Mouse (Mus musculus) kidney, adult 2 months (tissue): ENCODE measurements around the gene Btnl10. TPM values are rescaled to one million over a fixed set of nuclear protein-coding genes. Genes with fewer than 3 reads are reported as not detected.
"Not testable (repeated sequence)": the region's sequence is repeated elsewhere in the genome, so short reads cannot be mapped to it uniquely, and the experiment has no call there.

Experiments used
- DNase-seq: peaks from one replicate; pipeline ENCODE4 v3.0.0; 2021
- H3K27ac ChIP-seq: fragments of 200-500 bp; 2 replicates; pipeline ENCODE4 v1.5.1; 2012; ENCODE audit warnings: low read depth, low read length, control low read depth, inconsistent platforms; ENCODE audit not compliant: insufficient read depth
- H3K27me3 ChIP-seq: fragments of 200-500 bp; replicated peaks from 2 replicates; pipeline ENCODE4 v1.6.1; 2012; ENCODE audit warnings: mild to moderate bottlenecking, moderate library complexity, low read length, inconsistent platforms; ENCODE audit not compliant: control insufficient read depth, insufficient read depth
- H3K36me3 ChIP-seq: fragments of 200-500 bp; 2 replicates; pipeline ENCODE4 v1.6.1; 2012; ENCODE audit warnings: mild to moderate bottlenecking, moderate library complexity, low read length, inconsistent platforms; ENCODE audit not compliant: control insufficient read depth, insufficient read depth
- H3K4me1 ChIP-seq: fragments of 200-500 bp; 2 replicates; pipeline ENCODE4 v1.6.1; 2011; ENCODE audit warnings: low read length; ENCODE audit not compliant: control insufficient read depth, insufficient read depth
- H3K4me3 ChIP-seq: fragments of 200-500 bp; 2 replicates; pipeline ENCODE4 v1.5.1; 2011; ENCODE audit warnings: mild to moderate bottlenecking, low read depth, low read length, control low read depth; ENCODE audit not compliant: insufficient read depth
- CTCF ChIP-seq: fragments of 200-500 bp; conservative IDR thresholded peaks from 2 replicates; pipeline ENCODE4 v1.5.1; 2011; ENCODE audit warnings: low read depth, mild to moderate bottlenecking, control low read depth, low read length, moderate library complexity, mixed read lengths; ENCODE audit not compliant: insufficient read depth, insufficient read length
- POLR2A ChIP-seq: fragments of 200-500 bp; IDR thresholded peaks from one replicate; pipeline ENCODE4 v1.6.1; 2011; ENCODE audit warnings: low read depth, low read length, control low read depth
- WGBS: fragments of 180-500 bp; shearing (Covaris S2); methylation state at CpG from one replicate; pipeline ENCODE4 v1.1.7; 2018; 5-methylcytosine and 5-hydroxymethylcytosine counted together
- polyA plus RNA-seq: library from polyadenylated mRNA; depleted of rRNA; stranded (reverse); fragments of >200 nt; gene quantifications from 2 replicates; pipeline ENCODE4 v1.2.3, GENCODE M21; 2012

The Btnl10 gene
- polyA plus RNA-seq, 1 experiment, result 0.27 TPM

- Histone ChIP-seq H3K4me1 (peaks cover 5% of the 10 kb centered on the region; the same call in 1 of the 2 replicates), H3K27ac (no peak overlapping the region), H3K4me3 (peak overlapping the region; percentile 63), H3K36me3 (no peaks in the 10 kb centered on the region), H3K27me3 (no peaks in the 10 kb centered on the region; the same call in 1 of the 2 replicates)
- 16% methylated on average over 23 of the region's 23 CpGs for WGBS
- TF ChIP-seq POLR2A (no peak), CTCF (no peak)
- DNase-seq, result no peak
Measured at GRCm38 (mm10) chr11:58947798-58948528, 30.3 kb downstream of the Btnl10 start.

GRCm38 (mm10) chr11:58948542-58949479 lies 31.1 kb downstream of the Btnl10 start, which contains the start of gene Hist3h2ba:
TSS of gene Hist3h2ba (plus strand) at chr11:58948920.
- WGBS, result under 1% methylated on average over 48 of the region's 48 CpGs
- Histone ChIP-seq H3K27ac (no peak within 1 kb of the TSS), H3K4me1 (peaks cover 8% of the 10 kb centered on the region; the same call in 1 of the 2 replicates), H3K27me3 (no peaks in the 10 kb centered on the region; the same call in 1 of the 2 replicates), H3K4me3 (peak within 1 kb of the TSS; percentile 63), H3K36me3 (no peaks in the 10 kb centered on the region)
- peak; percentile 15 for TF ChIP-seq POLR2A
- no peak for TF ChIP-seq CTCF
- DNase-seq, result peak; percentile 84

- Histone ChIP-seq H3K4me3 (no peak overlapping the region), H3K27ac (no peak overlapping the region), H3K36me3 (no peaks in the 10 kb centered on the region), H3K4me1 (peaks cover 8% of the 10 kb centered on the region; the same call in 1 of the 2 replicates), H3K27me3 (no peaks in the 10 kb centered on the region; the same call in 1 of the 2 replicates)
- no peak for DNase-seq
- no peak for TF ChIP-seq POLR2A
- TF ChIP-seq CTCF, result no peak
- WGBS, result 37% methylated on average over 20 of the region's 20 CpGs
Measured at GRCm38 (mm10) chr11:58949480-58950431, 32.0 kb downstream of the Btnl10 start.

- no peak overlapping the region for H3K27ac ChIP-seq
- 83% methylated on average over 5 of the region's 5 CpGs for WGBS
- H3K27me3 ChIP-seq, result no peaks in the 10 kb centered on the region; the same call in 1 of the 2 replicates
- no peaks in the 10 kb centered on the region for H3K36me3 ChIP-seq
- no peak for TF ChIP-seq CTCF
- H3K4me1 ChIP-seq, result peaks cover 12% of the 10 kb centered on the region; the same call in 1 of the 2 replicates
- H3K4me3 ChIP-seq, result no peak overlapping the region
- DNase-seq, result no peak
Measured at GRCm38 (mm10) chr11:58951210-58951609, 33.5 kb downstream of the Btnl10 start.

GRCm38 (mm10) chr11:58953351-58954169 lies 35.9 kb downstream of the Btnl10 start:
- peaks cover 7% of the 10 kb centered on the region; the same call in 1 of the 2 replicates for H3K4me1 ChIP-seq
- TF ChIP-seq CTCF (no peak), POLR2A (no peak)
- DNase-seq, result no peak
- H3K27ac ChIP-seq, result no peak overlapping the region
- WGBS, result 2% methylated on average over 33 of the region's 33 CpGs
- no peaks in the 10 kb centered on the region; the same call in 1 of the 2 replicates for H3K27me3 ChIP-seq
- H3K36me3 ChIP-seq, result no peaks in the 10 kb centered on the region
- peak overlapping the region; percentile 57 for H3K4me3 ChIP-seq

GRCm38 (mm10) chr11:58954170-58954419 lies 36.4 kb downstream of the Btnl10 start:
- DNase-seq, H3K4me1 ChIP-seq, H3K27me3 ChIP-seq, H3K36me3 ChIP-seq: not testable (repeated sequence)
- under 1% methylated on average over 17 of the region's 17 CpGs for WGBS
- peak overlapping the region; percentile 15; the same call in 1 of the 2 replicates for H3K27ac ChIP-seq
- peak overlapping the region; percentile 57 for H3K4me3 ChIP-seq
